Comparison of ENCODE assay signal across 8 mouse cellular contexts in genomic region chr8:92355701-92356612, GRCm38 (mm10). TPM values are rescaled to one million over a fixed set of nuclear protein-coding genes. Genes with fewer than 3 reads are reported as not detected.
DNase-seq lines count a peak whose midpoint lies in the region; ATAC-seq and TF ChIP-seq lines count a peak whose summit lies in the region.

No protein-coding gene starts in this region.

- TF ChIP-seq EP300 in heart, postnatal 0 days (IDR thresholded peaks at IDR 0.05; ENCODE audit: low read depth): no peak
- no peak for TF ChIP-seq EP300 in liver, embryonic 14.5 days (IDR thresholded peaks at IDR 0.05; ENCODE audit: low read depth)

- H3K9me3 ChIP-seq in forebrain, embryonic 12.5 days: no peaks in the 10 kb centered on the region
- no peaks in the 10 kb centered on the region for H3K9me3 ChIP-seq in heart, postnatal 0 days (replicated peaks; ENCODE audit: control insufficient read depth, low read length)
- H3K9me3 ChIP-seq in liver, embryonic 14.5 days (ENCODE audit: control insufficient read depth, low read length): no peaks in the 10 kb centered on the region
- no peaks in the 10 kb centered on the region for H3K9me3 ChIP-seq in stomach, embryonic 15.5 days

- peak overlapping the region; percentile 78 for H3K4me2 ChIP-seq in forebrain, embryonic 12.5 days
- H3K4me2 ChIP-seq in heart, postnatal 0 days (ENCODE audit: low read depth, low read length): peak overlapping the region; percentile 92
- peak overlapping the region; percentile 89 for H3K4me2 ChIP-seq in liver, embryonic 14.5 days (ENCODE audit: low read depth)
- H3K4me2 ChIP-seq in stomach, embryonic 15.5 days: peak overlapping the region; percentile 75

- ATAC-seq in cerebellum, adult (ENCODE audit: insufficient number of reproducible peaks, low FRiP score, low TSS enrichment): peak; percentile 82
- ATAC-seq in forebrain, embryonic 12.5 days (ENCODE audit: low FRiP score): peak; percentile 94
- peak; percentile 91 for ATAC-seq in heart, postnatal 0 days (ENCODE audit: insufficient read depth, low read depth)
- peak; percentile 96 for ATAC-seq in liver, embryonic 14.5 days (ENCODE audit: insufficient read depth)
- ATAC-seq in stomach, embryonic 15.5 days (ENCODE audit: insufficient read depth, low FRiP score, low read depth): peak; percentile 96

- peak overlapping the region; percentile 53 for H3K9ac ChIP-seq in forebrain, embryonic 12.5 days
- peak overlapping the region; percentile 84 for H3K9ac ChIP-seq in heart, postnatal 0 days (replicated peaks; ENCODE audit: low read depth, low read length)
- peak overlapping the region; percentile 70 for H3K9ac ChIP-seq in liver, embryonic 14.5 days (replicated peaks)
- 0 out of 2 replicates have a peak overlapping the region, but pooled peaks have one; percentile 19 for H3K9ac ChIP-seq in stomach, embryonic 15.5 days

- TF ChIP-seq CTCF in heart, postnatal 0 days (IDR thresholded peaks at IDR 0.05; ENCODE audit: low read depth): peak; percentile 41
- peak; percentile 1 for TF ChIP-seq CTCF in liver, embryonic 14.5 days (IDR thresholded peaks at IDR 0.05; ENCODE audit: low read depth)

- peak overlapping the region; percentile 82 for H3K27ac ChIP-seq in forebrain, embryonic 12.5 days
- peak overlapping the region; percentile 92 for H3K27ac ChIP-seq in heart, postnatal 0 days (ENCODE audit: low read depth)
- H3K27ac ChIP-seq in liver, embryonic 14.5 days: no peak overlapping the region
- peak overlapping the region; percentile 85 for H3K27ac ChIP-seq in stomach, embryonic 15.5 days

- peak overlapping the region; percentile 61 for H3K4me3 ChIP-seq in forebrain, embryonic 12.5 days (replicated peaks)
- H3K4me3 ChIP-seq in heart, postnatal 0 days (ENCODE audit: low read depth, low read length): peak overlapping the region; percentile 60
- peak overlapping the region; percentile 68 to 69 for H3K4me3 ChIP-seq in liver, embryonic 14.5 days (ENCODE audit: insufficient read depth in 1 of 2, low read depth in 2 of 2, low read length in 2 of 2)
- H3K4me3 ChIP-seq in stomach, embryonic 15.5 days (replicated peaks): peak overlapping the region; percentile 76

- peak; percentile 100 for DNase-seq in ES-CJ7 (ENCODE audit: low read depth, low spot score)
- peak; percentile 99 for DNase-seq in heart, postnatal 0 days (ENCODE audit: low spot score)
- peak; percentile 97 to 98 for DNase-seq in kidney, postnatal 36 days
- peak; percentile 91 to 94 (median 92) for DNase-seq in liver, embryonic 14.5 days (ENCODE audit: low read depth in 3 of 3, low spot score in 3 of 3)
- DNase-seq in neural tube, embryonic 10.5 days (ENCODE audit: extremely low spot score, low spot score): peak; percentile 99

- H3K4me1 ChIP-seq in forebrain, embryonic 12.5 days: peaks cover 49% of the 10 kb centered on the region
- peaks cover 12% of the 10 kb centered on the region for H3K4me1 ChIP-seq in heart, postnatal 0 days (ENCODE audit: control insufficient read depth, insufficient read depth)
- H3K4me1 ChIP-seq in liver, embryonic 14.5 days (replicated peaks; ENCODE audit: control insufficient read depth in 2 of 2, insufficient read depth in 2 of 2, low read length in 1 of 2): peaks cover 4 to 6% of the 10 kb centered on the region in 2 experiments
- peaks cover 37% of the 10 kb centered on the region for H3K4me1 ChIP-seq in stomach, embryonic 15.5 days

- no peaks in the 10 kb centered on the region for H3K36me3 ChIP-seq in forebrain, embryonic 12.5 days (replicated peaks)
- no peaks in the 10 kb centered on the region for H3K36me3 ChIP-seq in heart, postnatal 0 days (replicated peaks; ENCODE audit: control insufficient read depth, insufficient read depth, low read length)
- no peaks in the 10 kb centered on the region for H3K36me3 ChIP-seq in liver, embryonic 14.5 days (replicated peaks; ENCODE audit: control insufficient read depth, insufficient read depth, low read depth)
- no peaks in the 10 kb centered on the region for H3K36me3 ChIP-seq in stomach, embryonic 15.5 days

- under 1% methylated on average over 83 of the region's 93 CpGs for WGBS in forebrain, embryonic 12.5 days
- WGBS in heart, postnatal 0 days: under 1% methylated on average over 86 of the region's 93 CpGs
- under 1% methylated on average over 83 of the region's 93 CpGs for WGBS in liver, embryonic 14.5 days (ENCODE audit: insufficient replicate concordance)
- WGBS in stomach, embryonic 15.5 days: under 1% methylated on average over 92 of the region's 93 CpGs

- H3K27me3 ChIP-seq in forebrain, embryonic 12.5 days: peaks cover 83% of the 10 kb centered on the region
- peaks cover 45% of the 10 kb centered on the region for H3K27me3 ChIP-seq in heart, postnatal 0 days (ENCODE audit: control insufficient read depth, insufficient read depth, low read length)
- peaks cover 49% of the 10 kb centered on the region for H3K27me3 ChIP-seq in liver, embryonic 14.5 days (ENCODE audit: control insufficient read depth, insufficient read depth, low read length)
- H3K27me3 ChIP-seq in stomach, embryonic 15.5 days (replicated peaks): peaks cover 69% of the 10 kb centered on the region

RNA-seq across cellular contexts. Expression of gene Irx5, which starts 1.5 kb away (rescaled TPM):
- 7.5 TPM in 2 replicates for polyA plus RNA-seq in forebrain, embryonic 12.5 days (2016; fragmentation: Nextera tagmentation; extraction: Ambion mirVana)
- 13.1 and 18.6 TPM in 2 replicates for total RNA-seq in heart, postnatal 0 days (2014; rRNA removed; ENCODE audit: low replicate concordance)
- 6.4 and 7.3 TPM in 2 replicates for polyA plus RNA-seq in heart, postnatal 0 days (2015; fragmentation: Nextera tagmentation; extraction: Ambion mirVana)
- 0.04 TPM in 2 replicates for polyA plus RNA-seq in liver, embryonic 14.5 days (2012; rRNA removed)
- not detected in 2 replicates for polyA plus RNA-seq in liver, embryonic 14.5 days (2014; fragmentation: Nextera tagmentation; extraction: Ambion mirVana)
- 1.7 and 3.5 TPM in 2 replicates for polyA plus RNA-seq in stomach, embryonic 15.5 days (2015; fragmentation: Nextera tagmentation; extraction: Ambion mirVana)

Comparison
In these comparisons a context has a peak if more than half of its experiments do, and no peak if none do; other contexts are left out.
1. H3K9ac ChIP-seq: peak in every context shown above with its lines; median percentile 84 in heart, postnatal 0 days; 70 in liver, embryonic 14.5 days; 53 in forebrain, embryonic 12.5 days; 19 in stomach, embryonic 15.5 days.